Mouse (Mus musculus) MEL (cell line): ENCODE results near the gene Btd. TPM values are rescaled to one million over a fixed set of nuclear protein-coding genes. Genes with fewer than 3 reads are reported as not detected.
A peak's percentile ranks its signal among the peaks of the same experiment; 100 is the strongest.

Experiments used
- DNase-seq: peaks from one replicate; pipeline ENCODE4 v3.0.0; 2011; ENCODE audit warnings: low read depth, low spot score
- H3K27ac ChIP-seq: 2 replicates; pipeline ENCODE4 v1.5.1; 2012; ENCODE audit warnings: low read depth, mild to moderate bottlenecking, control low read depth, low read length, moderate library complexity; ENCODE audit not compliant: control insufficient read depth
- H3K27me3 ChIP-seq, 2 experiments: fragments of 150-350 bp in 1 of 2; sonication (generic) in 1 of 2; 2 replicates each; pipeline ENCODE4 v1.6.1; 2012; ENCODE audit warnings: low read length in 2 of 2, mild to moderate bottlenecking in 2 of 2, improper control_type of control experiment in 1 of 2, moderate library complexity in 1 of 2; ENCODE audit not compliant: insufficient read depth in 2 of 2, control insufficient read depth in 1 of 2
- H3K36me3 ChIP-seq, 2 experiments: 2 replicates each; pipeline ENCODE4 v1.6.1; 2012 to 2014; ENCODE audit warnings: low read length in 2 of 2, improper control_type of control experiment in 1 of 2, inconsistent platforms in 1 of 2, mild to moderate bottlenecking in 1 of 2; ENCODE audit not compliant: insufficient read depth in 2 of 2, control insufficient read depth in 1 of 2
- H3K4me1 ChIP-seq, 2 experiments: fragments of 150-350 bp in 1 of 2; sonication (generic) in 1 of 2; 2 replicates each; pipeline ENCODE4 v1.6.1; 2012; ENCODE audit warnings: low read length in 2 of 2, improper control_type of control experiment in 1 of 2, mild to moderate bottlenecking in 1 of 2; ENCODE audit not compliant: insufficient read depth in 2 of 2, control insufficient read depth in 1 of 2
- H3K4me3 ChIP-seq, 2 experiments: fragments of 150-350 bp in 1 of 2; sonication (generic) in 1 of 2; 2 replicates each; pipeline ENCODE4 v1.5.1; 2012; ENCODE audit warnings: low read depth in 2 of 2, low read length in 2 of 2, mild to moderate bottlenecking in 2 of 2, moderate library complexity in 2 of 2, control low read depth in 1 of 2, improper control_type of control experiment in 1 of 2; ENCODE audit not compliant: control insufficient read depth in 1 of 2, insufficient read depth in 1 of 2
- H3K79me2 ChIP-seq: 2 replicates; pipeline ENCODE4 v1.6.1; 2012; ENCODE audit warnings: mild to moderate bottlenecking, low read length, moderate library complexity; ENCODE audit not compliant: control insufficient read depth, poor library complexity, insufficient read depth
- H3K9ac ChIP-seq: 2 replicates; pipeline ENCODE4 v1.6.1; 2012; ENCODE audit warnings: low read depth, mild to moderate bottlenecking, control low read depth, low read length, moderate library complexity; ENCODE audit not compliant: control insufficient read depth, poor library complexity, severe bottlenecking
- H3K9me3 ChIP-seq: fragments of 150-350 bp; sonication (generic); replicated peaks from 2 replicates; pipeline ENCODE4 v1.6.1; 2012; ENCODE audit warnings: mild to moderate bottlenecking, low read length, improper control_type of control experiment, moderate library complexity; ENCODE audit not compliant: insufficient read depth
- BHLHE40 ChIP-seq: IDR thresholded peaks from 2 replicates; pipeline ENCODE4 v1.6.1; 2012; ENCODE audit warnings: low read depth, mild to moderate bottlenecking, inconsistent platforms, low read length, improper control_type of control experiment, borderline replicate concordance
- CHD1 ChIP-seq: IDR thresholded peaks from 2 replicates; pipeline ENCODE4 v1.6.1; 2012; ENCODE audit warnings: low read depth, mild to moderate bottlenecking, inconsistent platforms, low read length, improper control_type of control experiment
- CHD2 ChIP-seq: IDR thresholded peaks from 2 replicates; pipeline ENCODE4 v1.6.1; 2011; ENCODE audit warnings: low read length, improper control_type of control experiment
- EP300 ChIP-seq, 2 experiments: IDR thresholded peaks; 2 replicates each; pipeline ENCODE4 v1.6.1; 2011; ENCODE audit warnings: improper control_type of control experiment in 2 of 2, low read length in 2 of 2, low read depth in 1 of 2, mild to moderate bottlenecking in 1 of 2
- HCFC1 ChIP-seq: IDR thresholded peaks from 2 replicates; pipeline ENCODE4 v1.6.1; 2012; ENCODE audit warnings: low read depth, mild to moderate bottlenecking, inconsistent platforms, low read length, improper control_type of control experiment, moderate library complexity
- JUND ChIP-seq: IDR thresholded peaks from 2 replicates; pipeline ENCODE4 v1.6.1; 2011; ENCODE audit warnings: low read depth, mild to moderate bottlenecking, improper control_type of control experiment, low read length
- MAFK ChIP-seq: IDR thresholded peaks from 2 replicates; pipeline ENCODE4 v1.6.1; 2011; ENCODE audit warnings: low read depth, mild to moderate bottlenecking, low read length, improper control_type of control experiment, borderline replicate concordance
- MAZ ChIP-seq: IDR thresholded peaks from 2 replicates; pipeline ENCODE4 v1.6.1; 2012; ENCODE audit warnings: low read depth, mild to moderate bottlenecking, inconsistent platforms, low read length, improper control_type of control experiment
- MEF2A ChIP-seq: IDR thresholded peaks from 2 replicates; pipeline ENCODE4 v1.6.1; 2014; ENCODE audit warnings: low read depth, mild to moderate bottlenecking, inconsistent platforms, low read length, improper control_type of control experiment; ENCODE audit not compliant: poor library complexity, insufficient replicate concordance, severe bottlenecking; ENCODE audit errors: extremely low read depth
- MYB ChIP-seq: IDR thresholded peaks from 2 replicates; pipeline ENCODE4 v1.6.1; 2011; ENCODE audit warnings: mild to moderate bottlenecking, low read depth, low read length, improper control_type of control experiment
- POLR2A ChIP-seq, 2 experiments: IDR thresholded peaks; 2 replicates each; pipeline ENCODE4 v1.6.1; 2011 to 2012; ENCODE audit warnings: low read length in 2 of 2, mild to moderate bottlenecking in 2 of 2, control low read depth in 1 of 2, improper control_type of control experiment in 1 of 2, low read depth in 1 of 2, moderate library complexity in 1 of 2; ENCODE audit not compliant: control insufficient read depth in 1 of 2, insufficient read depth in 1 of 2, poor library complexity in 1 of 2
- POLR2AphosphoS2 ChIP-seq: IDR thresholded peaks from 2 replicates; pipeline ENCODE4 v1.6.1; 2011; ENCODE audit warnings: low read length, improper control_type of control experiment
- RCOR1 ChIP-seq: IDR thresholded peaks from 2 replicates; pipeline ENCODE4 v1.6.1; 2012; ENCODE audit warnings: low read depth, mild to moderate bottlenecking, inconsistent platforms, low read length, improper control_type of control experiment
- SMC3 ChIP-seq: IDR thresholded peaks from 2 replicates; pipeline ENCODE4 v1.6.1; 2011; ENCODE audit warnings: low read depth, low read length, improper control_type of control experiment
- TAL1 ChIP-seq: IDR thresholded peaks from 2 replicates; pipeline ENCODE4 v1.6.1; 2012; ENCODE audit warnings: mild to moderate bottlenecking, inconsistent platforms, low read length, moderate library complexity, mixed read lengths
- TCF12 ChIP-seq: IDR thresholded peaks from 2 replicates; pipeline ENCODE4 v1.6.1; 2014; ENCODE audit warnings: low read depth, mild to moderate bottlenecking, inconsistent platforms, low read length, improper control_type of control experiment, moderate library complexity
- USF1 ChIP-seq: IDR thresholded peaks from 2 replicates; pipeline ENCODE4 v1.6.1; 2014; ENCODE audit warnings: low read depth, mild to moderate bottlenecking, inconsistent platforms, low read length, improper control_type of control experiment, moderate library complexity
- ZC3H11A ChIP-seq: IDR thresholded peaks from 2 replicates; pipeline ENCODE4 v1.6.1; 2012; ENCODE audit warnings: low read depth, mild to moderate bottlenecking, inconsistent platforms, low read length, improper control_type of control experiment
- ZKSCAN1 ChIP-seq: IDR thresholded peaks from 2 replicates; pipeline ENCODE4 v1.6.1; 2012; ENCODE audit warnings: low read depth, mild to moderate bottlenecking, inconsistent platforms, low read length, improper control_type of control experiment, moderate library complexity
- polyA plus RNA-seq, 2 experiments: library from polyadenylated mRNA; stranded (reverse) in 1 of 2; unstranded in 1 of 2; fragments of >175 nt in 1 of 2; fragments of >200 nt in 1 of 2; gene quantifications; 2 replicates each; pipeline versions ENCODE4 v1.2.1 to v1.2.4; 2012; ENCODE audit warnings: low replicate concordance in 2 of 2, low read depth in 1 of 2; ENCODE audit not compliant: insufficient read length in 2 of 2, insufficient read depth in 1 of 2, missing spikeins in 1 of 2
- total RNA-seq: library from RNA; depleted of rRNA; stranded (reverse); fragments of 300-350 nt; gene quantifications from 2 replicates; pipeline ENCODE4 v1.2.3, GENCODE M21; 2012

Gene Btd
- total and polyA plus RNA-seq, 3 experiments: 7.2 to 12.9 TPM; not detected in 1

GRCm38 (mm10) chr14:31640890-31641505 is at the start of gene Btd, which contains the start of gene Hacl1 (continued):
- TF ChIP-seq SMC3 (no peak), CHD2 (no peak), MAZ (no peak; the same call in 1 of the 2 replicates), ZKSCAN1 (no peak)

- Histone ChIP-seq H3K36me3 (no peaks in the 10 kb centered on the region; a peak in 1 of 4 replicates), H3K79me2 (no peaks in the 10 kb centered on the region), H3K27ac (no peak within 1 kb of the TSS), H3K9me3 (no peaks in the 10 kb centered on the region), H3K27me3 (no peaks in the 10 kb centered on the region), H3K4me1 (no peaks in the 10 kb centered on the region), H3K9ac (no peak within 1 kb of the TSS), H3K4me3 (no peak within 1 kb of the TSS)
- TF ChIP-seq TAL1: no peak
- no peak for TF ChIP-seq EP300 (IDR thresholded peaks at IDR 0.05; ENCODE audit: low read depth in 1 of 2, low read length in 2 of 2)
- no peak for TF ChIP-seq USF1
- no peak for TF ChIP-seq CHD1
- no peak for TF ChIP-seq MAFK
- no peak for TF ChIP-seq ZKSCAN1
- no peak for TF ChIP-seq RCOR1
- TF ChIP-seq TCF12: no peak
- no peak for TF ChIP-seq HCFC1
- TF ChIP-seq MYB: no peak
- TF ChIP-seq JUND: no peak
- TF ChIP-seq MAZ: no peak
- TF ChIP-seq BHLHE40: no peak
- TF ChIP-seq MEF2A: no peak
- no peak for TF ChIP-seq POLR2AphosphoS2
- no peak for TF ChIP-seq ZC3H11A
- no peak for DNase-seq
Observed at GRCm38 (mm10) chr14:31591243-31591642, 49.6 kb upstream of the Btd start, which contains the start of gene Colq. Gene Colq, minus strand, starts transcription at chr14:31591343.

- TF ChIP-seq EP300 (IDR thresholded peaks at IDR 0.05; ENCODE audit: low read depth in 1 of 2, low read length in 2 of 2): peak; percentile 29 to 32; a peak in 1 of 4 replicates
- no peak for TF ChIP-seq POLR2A (IDR thresholded peaks at IDR 0.05; ENCODE audit: control insufficient read depth in 1 of 2, insufficient read depth in 1 of 2, low read depth in 1 of 2, low read length in 2 of 2, poor library complexity in 1 of 2)
- no peak for TF ChIP-seq USF1
- TF ChIP-seq, all 39 proteins: peak for 1
- no peak overlapping the region for H3K9ac ChIP-seq
- no peaks in the 10 kb centered on the region for H3K79me2 ChIP-seq
- peak; percentile 70 for DNase-seq
- no peaks in the 10 kb centered on the region for H3K4me1 ChIP-seq
- no peaks in the 10 kb centered on the region for H3K9me3 ChIP-seq
- peak overlapping the region; percentile 29; the same call in 1 of the 2 replicates for H3K27ac ChIP-seq
- no peaks in the 10 kb centered on the region for H3K27me3 ChIP-seq
- H3K36me3 ChIP-seq: no peaks in the 10 kb centered on the region; a peak in 1 of 4 replicates
- H3K4me3 ChIP-seq: no peak overlapping the region
Observed at GRCm38 (mm10) chr14:31593036-31593435, 47.8 kb upstream of the Btd start.
